Mouse (Mus musculus) forebrain, embryonic 13.5 days (tissue): Measurements from ENCODE around the gene Prdm9. TPM values are rescaled to one million over a fixed set of nuclear protein-coding genes. Genes with fewer than 3 reads are reported as not detected.

Experiments
- ATAC-seq: fragments of 200-750 bp; cut with Nextera tagmentation; 2 replicates; pipeline ENCODE4 v1.8.0; 2017
- H3K27ac ChIP-seq: fragments of 300-500 bp; sonication (generic); 2 replicates; pipeline ENCODE4 v1.5.1; 2015; ENCODE audit warnings: inconsistent platforms, mild to moderate bottlenecking, moderate library complexity
- H3K27me3 ChIP-seq: fragments of 300-500 bp; sonication (generic); 2 replicates; pipeline ENCODE4 v1.6.1; 2015; ENCODE audit warnings: mild to moderate bottlenecking, inconsistent platforms
- H3K36me3 ChIP-seq: fragments of 300-500 bp; sonication (generic); 2 replicates; pipeline ENCODE4 v1.6.1; 2015; ENCODE audit warnings: mild to moderate bottlenecking, inconsistent platforms; ENCODE audit not compliant: poor library complexity, severe bottlenecking
- H3K4me1 ChIP-seq: fragments of 300-500 bp; sonication (generic); 2 replicates; pipeline ENCODE4 v1.6.1; 2015; ENCODE audit warnings: inconsistent platforms
- H3K4me2 ChIP-seq: fragments of 300-500 bp; sonication (generic); 2 replicates; pipeline ENCODE4 v1.6.1; 2015; ENCODE audit warnings: inconsistent platforms, mild to moderate bottlenecking, moderate library complexity
- H3K4me3 ChIP-seq: fragments of 300-500 bp; sonication (generic); 2 replicates; pipeline ENCODE4 v1.5.1; 2015; ENCODE audit warnings: mild to moderate bottlenecking, inconsistent platforms
- H3K9ac ChIP-seq: fragments of 300-500 bp; sonication (generic); 2 replicates; pipeline ENCODE4 v1.6.1; 2015; ENCODE audit warnings: mild to moderate bottlenecking, inconsistent platforms
- H3K9me3 ChIP-seq: fragments of 300-500 bp; sonication (generic); replicated peaks from 2 replicates; pipeline ENCODE4 v1.6.1; 2016; ENCODE audit warnings: inconsistent platforms
- WGBS: fragments of 180-500 bp; shearing (Covaris S2); methylation state at CpG from one replicate; pipeline ENCODE4 v1.1.7; 2015; 5-methylcytosine and 5-hydroxymethylcytosine counted together
- polyA plus RNA-seq: library from polyadenylated mRNA; unstranded; fragments of >200 nt; fragmentation: Nextera tagmentation; extraction: Ambion mirVana; gene quantifications from 2 replicates; pipeline ENCODE4 v1.2.1, GENCODE M21; 2015

The Prdm9 gene
- polyA plus RNA-seq, 1 experiment from 2014 or later: 3.5 TPM

GRCm38 (mm10) chr17:15526304-15526703 lies 37.9 kb downstream of the Prdm9 start:
- H3K4me3 ChIP-seq: peak overlapping the region; percentile 77
- no peak overlapping the region for H3K27ac ChIP-seq
- no peak for ATAC-seq
- peaks cover 18% of the 10 kb centered on the region for H3K4me1 ChIP-seq
- H3K4me2 ChIP-seq: peak overlapping the region; percentile 81
- peaks cover 33% of the 10 kb centered on the region for H3K36me3 ChIP-seq
- H3K27me3 ChIP-seq: no peaks in the 10 kb centered on the region
- no peaks in the 10 kb centered on the region for H3K9me3 ChIP-seq
- WGBS: 11% methylated on average over 10 of the region's 10 CpGs
- H3K9ac ChIP-seq: peak overlapping the region; percentile 85

- no peaks in the 10 kb centered on the region for H3K27me3 ChIP-seq
- no peak overlapping the region for H3K27ac ChIP-seq
- H3K9ac ChIP-seq: no peak overlapping the region
- H3K4me1 ChIP-seq: no peaks in the 10 kb centered on the region
- peaks cover 92% of the 10 kb centered on the region for H3K36me3 ChIP-seq
- no peaks in the 10 kb centered on the region for H3K9me3 ChIP-seq
- ATAC-seq: no peak
- H3K4me2 ChIP-seq: no peak overlapping the region
- H3K4me3 ChIP-seq: no peak overlapping the region
- 90% methylated on average over 1 of the region's 1 CpGs for WGBS
Observed at GRCm38 (mm10) chr17:15518766-15519165, 45.4 kb downstream of the Prdm9 start.

GRCm38 (mm10) chr17:15518186-15518585 lies 46.0 kb downstream of the Prdm9 start:
- 95% methylated on average over 5 of the region's 5 CpGs for WGBS
- H3K27me3 ChIP-seq: no peaks in the 10 kb centered on the region
- ATAC-seq: no peak
- H3K9me3 ChIP-seq: no peaks in the 10 kb centered on the region
- H3K4me2 ChIP-seq: no peak overlapping the region
- no peak overlapping the region for H3K4me3 ChIP-seq
- peaks cover 97% of the 10 kb centered on the region for H3K36me3 ChIP-seq
- H3K27ac ChIP-seq: no peak overlapping the region
- H3K9ac ChIP-seq: no peak overlapping the region
- H3K4me1 ChIP-seq: no peaks in the 10 kb centered on the region

GRCm38 (mm10) chr17:15517776-15518175 lies 46.4 kb downstream of the Prdm9 start:
- 75% methylated on average over 5 of the region's 5 CpGs for whole genome bisulfite sequencing
- H3K9ac ChIP-seq: no peak overlapping the region
- H3K27me3 ChIP-seq: no peaks in the 10 kb centered on the region
- no peaks in the 10 kb centered on the region for H3K4me1 ChIP-seq
- H3K4me2 ChIP-seq: no peak overlapping the region
- ATAC-seq: no peak
- no peak overlapping the region for H3K4me3 ChIP-seq
- H3K9me3 ChIP-seq: no peaks in the 10 kb centered on the region
- no peak overlapping the region for H3K27ac ChIP-seq
- H3K36me3 ChIP-seq: peaks cover 95% of the 10 kb centered on the region

DNA sequence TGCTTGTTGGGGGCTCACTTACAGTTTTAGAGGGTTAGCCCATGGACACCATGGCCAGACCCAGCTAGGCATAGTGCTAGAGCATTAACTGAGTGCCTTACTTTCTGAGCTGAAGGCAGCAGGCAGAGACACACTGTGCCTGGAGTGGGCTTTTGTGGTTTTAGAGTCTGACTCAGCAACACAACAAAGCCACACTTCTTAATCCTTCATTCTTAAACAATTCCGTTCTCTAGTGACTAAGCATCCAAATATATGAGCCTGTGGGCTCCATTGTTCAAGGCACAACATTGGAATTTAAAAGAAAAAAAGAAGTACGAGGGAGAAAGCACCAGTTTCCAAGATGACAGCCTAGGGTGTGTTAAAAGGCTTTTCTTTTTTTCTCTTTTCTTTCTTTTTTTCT lies 53.5 kb downstream of the Prdm9 start:
- peaks cover 95% of the 10 kb centered on the region for H3K36me3 ChIP-seq
- no peak overlapping the region for H3K27ac ChIP-seq
- H3K9me3 ChIP-seq: no peaks in the 10 kb centered on the region
- WGBS: 61% methylated on average over 2 of the region's 2 CpGs
- no peaks in the 10 kb centered on the region for H3K27me3 ChIP-seq
- ATAC-seq: no peak
- H3K9ac ChIP-seq: no peak overlapping the region
- H3K4me1 ChIP-seq: no peaks in the 10 kb centered on the region
- H3K4me3 ChIP-seq: no peak overlapping the region
- no peak overlapping the region for H3K4me2 ChIP-seq

DNA sequence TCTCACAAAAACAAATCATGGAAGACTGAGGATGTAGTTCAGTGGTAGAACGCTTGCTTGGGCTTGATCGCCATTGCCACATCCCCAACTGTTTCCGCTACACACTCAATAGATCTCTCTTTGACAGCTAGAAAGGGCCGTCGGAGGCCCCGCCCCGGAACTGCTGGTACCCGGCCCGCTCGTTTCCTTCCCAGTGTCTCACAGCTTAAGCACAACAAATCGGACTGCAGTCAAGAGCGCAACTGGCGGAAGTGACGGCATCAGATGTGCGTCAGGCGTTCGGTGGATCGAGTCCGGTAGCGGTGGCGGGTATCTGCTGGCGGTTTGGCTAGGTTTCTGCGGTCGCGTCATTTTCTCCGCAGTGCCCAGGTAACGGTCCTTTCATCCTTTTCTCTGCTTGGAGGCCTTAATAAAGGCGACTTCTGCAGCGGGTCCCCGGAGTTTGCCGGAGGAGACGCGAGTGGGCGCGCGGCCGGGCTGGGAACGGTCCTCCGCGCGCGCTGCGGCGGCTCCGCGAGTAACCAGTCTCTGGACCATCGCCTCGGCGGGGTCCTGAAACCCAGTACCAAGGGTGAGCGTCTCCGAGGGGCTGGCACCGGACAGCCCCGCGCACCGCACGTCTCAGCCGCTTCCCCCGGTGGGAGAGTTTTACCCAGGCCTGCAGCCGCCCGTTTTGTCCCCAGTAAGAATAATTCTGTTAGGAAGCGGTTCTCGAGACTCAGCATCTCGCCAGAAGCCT lies 64.3 kb downstream of the Prdm9 start, which contains the start of the genes Psmb1 and Tbp:
Gene Psmb1 (minus strand): TSS at position 96 of the 739 bp plus-strand sequence.
Gene Tbp (plus strand): TSS at position 233 of the 739 bp plus-strand sequence.
- WGBS: under 1% methylated on average over 56 of the region's 63 CpGs
- ATAC-seq: peak; percentile 95
- Histone ChIP-seq H3K27ac (peak within 1 kb of the TSS; percentile 94), H3K9me3 (no peaks in the 10 kb centered on the region), H3K9ac (peak within 1 kb of the TSS; percentile 84), H3K4me1 (peaks cover 44% of the 10 kb centered on the region), H3K36me3 (peaks cover 23% of the 10 kb centered on the region), H3K27me3 (no peaks in the 10 kb centered on the region), H3K4me2 (peak within 1 kb of the TSS; percentile 91), H3K4me3 (peak within 1 kb of the TSS; percentile 92)

- H3K9me3 ChIP-seq: no peaks in the 10 kb centered on the region
- H3K36me3 ChIP-seq: peaks cover 18% of the 10 kb centered on the region
- peak overlapping the region; percentile 84 for H3K9ac ChIP-seq
- H3K4me1 ChIP-seq: peaks cover 48% of the 10 kb centered on the region
- H3K4me2 ChIP-seq: peak overlapping the region; percentile 91
- ATAC-seq: no peak
- H3K27ac ChIP-seq: peak overlapping the region; percentile 94; the same call in 1 of the 2 replicates
- no peaks in the 10 kb centered on the region for H3K27me3 ChIP-seq
- 49% methylated on average over 7 of the region's 7 CpGs for WGBS
- H3K4me3 ChIP-seq: peak overlapping the region; percentile 92
Observed at GRCm38 (mm10) chr17:15498753-15499113, 65.4 kb downstream of the Prdm9 start.

GRCm38 (mm10) chr17:15497882-15498752 lies 66.0 kb downstream of the Prdm9 start:
- Histone ChIP-seq H3K27ac (peak overlapping the region; percentile 94), H3K4me2 (peak overlapping the region; percentile 91), H3K4me3 (peak overlapping the region; percentile 92), H3K27me3 (no peaks in the 10 kb centered on the region), H3K9ac (peak overlapping the region; percentile 84), H3K4me1 (peaks cover 48% of the 10 kb centered on the region), H3K36me3 (peaks cover 22% of the 10 kb centered on the region), H3K9me3 (no peaks in the 10 kb centered on the region)
- WGBS: under 1% methylated on average over 50 of the region's 50 CpGs
- peak; percentile 95 for ATAC-seq

Other genes with a start within 250 kb of the Prdm9 start
- 57.4 and 65.5 TPM in 2 replicates for gene Dll1, start 187.5 kb downstream of the Prdm9 start, polyA plus RNA-seq
- 37.1 and 42.2 TPM in 2 replicates for gene Fam120b, start 168.2 kb downstream of the Prdm9 start, polyA plus RNA-seq
- 275 and 285 TPM in 2 replicates for gene Psmb1, start 64.6 kb downstream of the Prdm9 start, polyA plus RNA-seq
- 65.7 and 74.9 TPM in 2 replicates for gene Tbp, start 64.5 kb downstream of the Prdm9 start, polyA plus RNA-seq
- gene Pdcd2, start 37.1 kb downstream of the Prdm9 start, polyA plus RNA-seq: 59.0 and 61.8 TPM in 2 replicates
- 27.9 and 28.1 TPM in 2 replicates for gene Chd1, start 140.6 kb upstream of the Prdm9 start, polyA plus RNA-seq